Mouse (Mus musculus): ENCODE results near the gene Ctnna2.

DNA sequence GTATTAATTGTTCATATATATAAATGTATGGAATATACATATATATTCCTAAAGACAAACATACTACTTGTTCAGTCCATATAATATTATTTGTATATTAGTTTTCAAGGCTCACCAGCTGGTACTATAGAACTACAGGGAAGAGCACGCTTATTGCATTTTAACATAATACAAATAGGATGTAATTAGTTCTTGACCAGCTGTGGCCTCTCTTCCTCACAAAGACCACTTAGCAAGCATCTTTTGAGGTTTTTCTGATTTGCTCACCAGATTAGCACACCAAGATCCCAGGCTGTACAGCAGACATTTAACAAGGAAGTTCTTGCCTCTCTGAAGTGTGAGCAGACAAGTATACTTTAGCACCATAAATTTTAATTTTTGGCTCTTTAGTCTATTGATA is 152.0 kb downstream of the Ctnna2 start:
- no peak for TF ChIP-seq CTCF (IDR thresholded peaks at IDR 0.05; ENCODE audit: low read depth)
- TF ChIP-seq EP300 (IDR thresholded peaks at IDR 0.05; ENCODE audit: low read depth), result no peak

All from liver, postnatal 0 days (tissue).